In the genomic region with DNA sequence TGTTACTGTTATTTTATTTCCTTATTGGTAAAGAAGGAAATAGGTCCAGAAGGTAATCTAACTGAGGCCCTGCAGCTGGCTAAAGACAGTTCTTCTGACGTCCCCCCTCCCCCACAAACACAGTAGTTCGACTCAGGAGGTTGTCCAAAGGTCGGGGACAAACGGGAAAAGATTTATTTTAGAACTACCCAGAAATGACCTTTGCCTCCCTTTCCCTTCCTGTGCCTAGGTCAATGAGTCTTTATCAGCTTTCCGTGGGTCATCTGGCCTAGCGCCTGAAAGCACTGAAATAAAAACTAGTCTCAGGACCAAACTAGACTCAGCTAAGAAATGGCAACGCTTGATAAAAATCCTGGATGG, we compare ENCODE assay signal across 8 mouse cellular contexts. TPM values are rescaled to one million over a fixed set of nuclear protein-coding genes. Genes with fewer than 3 reads are reported as not detected.
A peak's percentile ranks its signal among the peaks of the same experiment; 100 is the strongest.
DNase-seq lines count a peak whose midpoint lies in the region; ATAC-seq and TF ChIP-seq lines count a peak whose summit lies in the region.

No protein-coding gene starts in this region.

- TF ChIP-seq EP300 in liver, embryonic 14.5 days (IDR thresholded peaks at IDR 0.05; ENCODE audit: low read depth): no peak

- peaks cover 19% of the 10 kb centered on the region for H3K36me3 ChIP-seq in embryonic facial prominence, embryonic 13.5 days
- no peaks in the 10 kb centered on the region for H3K36me3 ChIP-seq in kidney, adult 2 months (ENCODE audit: control insufficient read depth, insufficient read depth, low read length)
- H3K36me3 ChIP-seq in liver, embryonic 14.5 days (replicated peaks; ENCODE audit: control insufficient read depth, insufficient read depth, low read depth): peaks cover 18% of the 10 kb centered on the region

- no peak for ATAC-seq in embryonic facial prominence, embryonic 13.5 days (ENCODE audit: insufficient number of reproducible peaks, insufficient read depth, low FRiP score, low TSS enrichment, low read depth)
- ATAC-seq in liver, embryonic 14.5 days (ENCODE audit: insufficient read depth): no peak
- no peak for ATAC-seq in cerebellum, adult (ENCODE audit: insufficient number of reproducible peaks, low FRiP score, low TSS enrichment)
- no peak for ATAC-seq in granulocyte monocyte progenitor cell, adult 5-6 weeks (replicated peaks; ENCODE audit: poor library complexity, severe bottlenecking)

- peak overlapping the region; percentile 90; the same call in 1 of the 2 replicates for H3K9ac ChIP-seq in embryonic facial prominence, embryonic 13.5 days
- no peak overlapping the region for H3K9ac ChIP-seq in liver, embryonic 14.5 days (replicated peaks)

- H3K4me2 ChIP-seq in embryonic facial prominence, embryonic 13.5 days: peak overlapping the region; percentile 91
- peak overlapping the region; percentile 97 for H3K4me2 ChIP-seq in liver, embryonic 14.5 days (ENCODE audit: low read depth)

- H3K9me3 ChIP-seq in embryonic facial prominence, embryonic 13.5 days: no peaks in the 10 kb centered on the region
- H3K9me3 ChIP-seq in liver, embryonic 14.5 days (ENCODE audit: control insufficient read depth, low read length): no peaks in the 10 kb centered on the region

- no peak for TF ChIP-seq POLR2A in kidney, adult 2 months (IDR thresholded peaks at IDR 0.05; ENCODE audit: low read depth, low read length)

- peaks cover 79% of the 10 kb centered on the region for H3K4me1 ChIP-seq in embryonic facial prominence, embryonic 13.5 days
- peaks cover 36% of the 10 kb centered on the region for H3K4me1 ChIP-seq in kidney, adult 2 months (ENCODE audit: control insufficient read depth, insufficient read depth, low read length)
- peaks cover 10 to 49% of the 10 kb centered on the region in 2 experiments for H3K4me1 ChIP-seq in liver, embryonic 14.5 days (replicated peaks; ENCODE audit: control insufficient read depth in 2 of 2, insufficient read depth in 2 of 2, low read length in 1 of 2)

- no peak for TF ChIP-seq CTCF in kidney, adult 2 months (conservative IDR thresholded peaks at IDR 0.05; ENCODE audit: insufficient read depth, insufficient read length, low read depth, low read length)
- TF ChIP-seq CTCF in liver, embryonic 14.5 days (IDR thresholded peaks at IDR 0.05; ENCODE audit: low read depth): no peak

- WGBS in embryonic facial prominence, embryonic 13.5 days: 27% methylated on average over 7 of the region's 7 CpGs
- WGBS in kidney, adult 2 months: 14% methylated on average over 7 of the region's 7 CpGs
- 30% methylated on average over 7 of the region's 7 CpGs for WGBS in liver, embryonic 14.5 days (ENCODE audit: insufficient replicate concordance)

- H3K27me3 ChIP-seq in embryonic facial prominence, embryonic 13.5 days: no peaks in the 10 kb centered on the region
- H3K27me3 ChIP-seq in kidney, adult 2 months (replicated peaks; ENCODE audit: control insufficient read depth, insufficient read depth, low read length): no peaks in the 10 kb centered on the region
- H3K27me3 ChIP-seq in liver, embryonic 14.5 days (ENCODE audit: control insufficient read depth, insufficient read depth, low read length): no peaks in the 10 kb centered on the region

- no peak overlapping the region for H3K4me3 ChIP-seq in embryonic facial prominence, embryonic 13.5 days
- no peak overlapping the region for H3K4me3 ChIP-seq in kidney, adult 2 months (ENCODE audit: insufficient read depth, low read depth, low read length)
- no peak overlapping the region for H3K4me3 ChIP-seq in liver, embryonic 14.5 days (ENCODE audit: insufficient read depth in 1 of 2, low read depth in 2 of 2, low read length in 2 of 2)

- DNase-seq in heart, adult 11 months: peak; percentile 97
- DNase-seq in heart, postnatal 4 days: no peak
- peak; percentile 94 for DNase-seq in kidney, adult 2 months
- no peak for DNase-seq in liver, embryonic 14.5 days (ENCODE audit: low read depth in 3 of 3, low spot score in 3 of 3)
- DNase-seq in cerebellum, adult 18-20 months: no peak

- H3K27ac ChIP-seq in embryonic facial prominence, embryonic 13.5 days: peak overlapping the region; percentile 99
- H3K27ac ChIP-seq in kidney, adult 2 months (ENCODE audit: insufficient read depth, low read depth, low read length): peak overlapping the region; percentile 90
- no peak overlapping the region for H3K27ac ChIP-seq in liver, embryonic 14.5 days

RNA-seq across cellular contexts. Expression of gene Ost4, which starts 1.7 kb away (rescaled TPM):
- 100 to 1,000 TPM; 170 TPM for total RNA-seq in heart, postnatal 4 days (2021)
- 415 and 422 TPM in 2 replicates for polyA plus RNA-seq in embryonic facial prominence, embryonic 13.5 days (2015; fragmentation: Nextera tagmentation; extraction: Ambion mirVana)
- polyA plus RNA-seq in kidney, adult 2 months (2012; rRNA removed): 377 and 422 TPM in 2 replicates
- 142 and 216 TPM in 2 replicates for polyA plus RNA-seq in liver, embryonic 14.5 days (2012; rRNA removed)
- 412 and 420 TPM in 2 replicates for polyA plus RNA-seq in liver, embryonic 14.5 days (2014; fragmentation: Nextera tagmentation; extraction: Ambion mirVana)
- 361 and 454 TPM in 2 replicates for total RNA-seq in granulocyte monocyte progenitor cell, adult 5-6 weeks (2014; fragmentation: Nextera tagmentation)
- total RNA-seq in granulocyte monocyte progenitor cell, adult 5-6 weeks (2017): 300 and 325 TPM in 2 replicates

RNA-seq across cellular contexts. Expression of gene Emilin1, which starts 3.9 kb away (rescaled TPM):
- total RNA-seq in heart, postnatal 4 days (2021): 10 to 100 TPM; 83.4 to 93.2 TPM
- polyA plus RNA-seq in embryonic facial prominence, embryonic 13.5 days (2015; fragmentation: Nextera tagmentation; extraction: Ambion mirVana): 199 and 251 TPM in 2 replicates
- polyA plus RNA-seq in kidney, adult 2 months (2012; rRNA removed): 55.6 and 63.8 TPM in 2 replicates
- 18.4 and 22.2 TPM in 2 replicates for polyA plus RNA-seq in liver, embryonic 14.5 days (2012; rRNA removed)
- polyA plus RNA-seq in liver, embryonic 14.5 days (2014; fragmentation: Nextera tagmentation; extraction: Ambion mirVana): 21.3 and 23.2 TPM in 2 replicates
- total RNA-seq in granulocyte monocyte progenitor cell, adult 5-6 weeks (2014; fragmentation: Nextera tagmentation): 78.8 and 147 TPM in 2 replicates
- total RNA-seq in granulocyte monocyte progenitor cell, adult 5-6 weeks (2017): 124 and 152 TPM in 2 replicates

RNA-seq across cellular contexts. Expression of gene Khk, which starts 12.0 kb away (rescaled TPM):
- total RNA-seq in heart, postnatal 4 days (2021): 1 to 10 TPM; 6.4 to 9.2 TPM
- 17.4 and 17.8 TPM in 2 replicates for polyA plus RNA-seq in embryonic facial prominence, embryonic 13.5 days (2015; fragmentation: Nextera tagmentation; extraction: Ambion mirVana)
- polyA plus RNA-seq in kidney, adult 2 months (2012; rRNA removed): 1,147 and 1,266 TPM in 2 replicates
- polyA plus RNA-seq in liver, embryonic 14.5 days (2012; rRNA removed): 30.3 and 31.1 TPM in 2 replicates
- polyA plus RNA-seq in liver, embryonic 14.5 days (2014; fragmentation: Nextera tagmentation; extraction: Ambion mirVana): 38.8 and 40.8 TPM in 2 replicates
- 84.7 and 111 TPM in 2 replicates for total RNA-seq in granulocyte monocyte progenitor cell, adult 5-6 weeks (2014; fragmentation: Nextera tagmentation)
- total RNA-seq in granulocyte monocyte progenitor cell, adult 5-6 weeks (2017): 66.4 and 80.2 TPM in 2 replicates

RNA-seq across cellular contexts. Expression of gene Agbl5, which starts 20.8 kb away (rescaled TPM):
- 10 to 100 TPM; 11.8 to 12.7 TPM for total RNA-seq in heart, postnatal 4 days (2021)
- polyA plus RNA-seq in embryonic facial prominence, embryonic 13.5 days (2015; fragmentation: Nextera tagmentation; extraction: Ambion mirVana): 28.6 and 32.8 TPM in 2 replicates
- 22.6 and 24.1 TPM in 2 replicates for polyA plus RNA-seq in kidney, adult 2 months (2012; rRNA removed)
- polyA plus RNA-seq in liver, embryonic 14.5 days (2012; rRNA removed): 5.0 and 6.0 TPM in 2 replicates
- polyA plus RNA-seq in liver, embryonic 14.5 days (2014; fragmentation: Nextera tagmentation; extraction: Ambion mirVana): 4.8 and 5.1 TPM in 2 replicates
- total RNA-seq in granulocyte monocyte progenitor cell, adult 5-6 weeks (2014; fragmentation: Nextera tagmentation): 8.9 and 27.6 TPM in 2 replicates
- 7.7 and 12.5 TPM in 2 replicates for total RNA-seq in granulocyte monocyte progenitor cell, adult 5-6 weeks (2017)

RNA-seq across cellular contexts. Expression of gene Cgref1, which starts 36.1 kb away (rescaled TPM):
- total RNA-seq in heart, postnatal 4 days (2021): under 1 TPM; 0.67 to 0.77 TPM
- polyA plus RNA-seq in embryonic facial prominence, embryonic 13.5 days (2015; fragmentation: Nextera tagmentation; extraction: Ambion mirVana): 8.2 and 11.5 TPM in 2 replicates
- 387 and 411 TPM in 2 replicates for polyA plus RNA-seq in kidney, adult 2 months (2012; rRNA removed)
- 2.9 and 4.2 TPM in 2 replicates for polyA plus RNA-seq in liver, embryonic 14.5 days (2012; rRNA removed)
- polyA plus RNA-seq in liver, embryonic 14.5 days (2014; fragmentation: Nextera tagmentation; extraction: Ambion mirVana): 5.1 and 5.4 TPM in 2 replicates
- total RNA-seq in granulocyte monocyte progenitor cell, adult 5-6 weeks (2014; fragmentation: Nextera tagmentation): not detected in 2 replicates
- 0.62 TPM in 1 of 2 replicates, not detected in the other for total RNA-seq in granulocyte monocyte progenitor cell, adult 5-6 weeks (2017)

Comparison
In these comparisons a context has a peak if more than half of its experiments do, and no peak if none do; other contexts are left out.
1. DNase-seq: peak in heart, adult 11 months (single experiment) and kidney, adult 2 months (single experiment); none in heart, postnatal 4 days (single experiment), liver, embryonic 14.5 days (0 of 3) and cerebellum, adult 18-20 months (0 of 2).
2. RNA of gene Khk, which starts 12.0 kb away (polyA plus RNA-seq): 1,147 to 1,266 TPM in kidney, adult 2 months; 30.3 to 40.8 TPM in liver, embryonic 14.5 days and 17.4 to 17.8 TPM in embryonic facial prominence, embryonic 13.5 days; every median in the first group is over 10 times any median in the second.